Mouse (Mus musculus) cerebellum, postnatal 4 days (tissue): ENCODE data around the gene Gns.

Experiments used
- DNase-seq, 2 experiments: peaks; one replicate each; pipeline ENCODE4 v3.0.0; 2022; ENCODE audit warnings: low spot score in 2 of 2, mixed read lengths in 1 of 2

Gene Gns

DNA sequence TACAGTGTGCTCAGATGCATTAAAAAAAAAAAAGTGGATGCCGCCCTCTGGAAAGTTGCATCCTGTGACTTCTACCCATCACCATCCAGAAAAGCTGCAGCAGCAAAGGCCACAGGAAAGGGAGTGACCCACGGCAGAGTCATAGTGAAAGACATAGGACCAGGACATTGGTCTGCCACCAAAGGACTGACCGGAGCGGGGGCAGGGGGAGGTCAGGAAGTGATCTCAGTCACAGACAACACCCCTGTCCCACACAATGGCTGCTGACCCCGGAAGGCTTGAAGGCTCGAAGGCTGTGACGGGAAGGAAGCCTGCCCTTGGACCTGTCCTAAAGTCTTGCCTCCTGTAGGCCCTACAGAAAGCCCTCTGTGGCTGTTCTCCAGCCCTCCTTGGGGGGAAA is 36.1 kb downstream of the Gns start:
- DNase-seq: no peak

- no peak for DNase-seq
Observed at GRCm38 (mm10) chr10:121403104-121403503, 38.2 kb downstream of the Gns start.

- DNase-seq: no peak
Observed at GRCm38 (mm10) chr10:121403946-121404345, 39.1 kb downstream of the Gns start.

- DNase-seq: no peak
Observed at GRCm38 (mm10) chr10:121409717-121410116, 44.8 kb downstream of the Gns start.

DNA sequence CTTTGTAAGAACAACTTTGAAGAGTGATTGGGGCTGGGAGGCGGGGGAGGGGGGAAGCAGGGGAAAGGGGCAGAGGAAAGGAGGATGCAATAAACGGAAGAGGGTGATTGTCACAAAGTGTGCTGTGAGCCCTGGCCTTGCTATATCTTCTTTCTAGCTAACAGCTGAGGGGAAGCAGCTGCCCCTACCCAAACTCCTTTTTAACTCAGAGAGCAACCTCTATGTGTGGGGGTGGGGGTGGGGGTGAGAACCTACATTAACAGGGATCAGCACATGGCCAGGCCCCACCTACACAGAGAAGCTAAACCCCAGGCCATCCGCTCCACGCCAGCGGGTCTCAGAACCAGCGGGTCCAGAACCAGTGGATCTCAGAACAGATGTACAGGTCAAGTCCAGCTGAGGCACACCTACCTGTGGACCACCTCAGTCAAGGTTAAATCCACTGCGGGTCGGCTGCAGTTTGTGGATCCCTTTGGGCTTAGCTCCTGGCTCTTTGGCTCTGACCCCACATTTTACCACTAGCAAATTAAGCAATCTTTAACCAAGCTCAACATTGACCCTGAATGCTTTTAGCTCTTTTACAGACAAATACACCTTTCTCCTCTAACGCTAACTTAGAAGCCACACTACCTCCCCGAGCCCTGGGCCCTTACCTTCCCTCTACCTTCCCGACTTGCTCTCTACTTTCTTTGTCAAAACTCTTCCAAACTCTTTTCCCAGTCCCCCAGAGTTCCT is 47.0 kb downstream of the Gns start:
- DNase-seq: no peak

GRCm38 (mm10) chr10:121412824-121413223 is 47.9 kb downstream of the Gns start:
- DNase-seq: no peak

DNA sequence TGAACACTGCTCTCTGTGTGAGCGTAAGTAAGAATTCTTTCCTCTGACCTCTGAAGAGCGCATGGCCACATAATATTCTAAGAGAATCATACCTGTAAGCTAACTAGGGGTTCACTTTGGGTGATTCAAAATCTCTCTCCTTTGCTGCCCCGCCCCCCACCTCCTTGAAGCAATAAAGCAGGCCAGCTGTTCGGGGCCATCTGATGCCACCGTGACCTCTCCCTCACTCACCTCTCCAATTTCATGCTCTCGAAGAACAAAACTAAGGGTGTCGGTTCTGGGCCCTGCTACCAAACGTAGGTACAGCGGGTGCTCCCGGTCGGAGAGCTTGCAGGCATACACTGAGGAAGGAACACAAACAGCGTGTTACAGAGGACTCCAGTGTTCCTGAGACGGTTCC is 49.2 kb downstream of the Gns start:
- DNase-seq: no peak

- DNase-seq: no peak
Observed at GRCm38 (mm10) chr10:121418835-121419234, 53.9 kb downstream of the Gns start.

GRCm38 (mm10) chr10:121419640-121420470 is 55.0 kb downstream of the Gns start:
- DNase-seq: peak in 1 of 2 experiments; percentile 43

- DNase-seq: no peak
Observed at GRCm38 (mm10) chr10:121421023-121421422, 56.1 kb downstream of the Gns start.

- no peak for DNase-seq
Observed at GRCm38 (mm10) chr10:121421657-121422290, 56.9 kb downstream of the Gns start.

GRCm38 (mm10) chr10:121422294-121422693 is 57.4 kb downstream of the Gns start:
- DNase-seq: no peak

GRCm38 (mm10) chr10:121423541-121424349 is 58.9 kb downstream of the Gns start:
- DNase-seq: peak in 1 of 2 experiments; percentile 69

- DNase-seq: no peak
Observed at GRCm38 (mm10) chr10:121424455-121424854, 59.6 kb downstream of the Gns start.

DNA sequence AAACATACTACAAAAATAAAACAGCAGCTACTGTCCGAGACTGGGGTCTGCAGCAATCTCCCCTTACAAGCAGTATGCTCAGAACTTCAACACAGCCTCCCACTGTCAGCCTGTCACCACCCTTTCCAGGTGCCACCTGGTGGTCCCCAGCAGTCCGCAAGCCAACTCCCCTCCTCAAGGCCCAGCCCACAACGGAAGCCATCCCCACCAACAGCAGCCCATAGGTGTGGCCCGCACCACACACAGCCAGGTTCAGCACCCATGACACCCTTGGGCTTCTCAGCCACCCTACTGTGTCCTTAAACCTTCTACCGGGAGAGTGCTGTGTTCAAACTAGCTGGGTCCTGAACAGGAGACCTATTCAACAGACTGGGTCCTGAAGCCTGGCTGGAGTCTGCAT is 60.2 kb downstream of the Gns start:
- DNase-seq: no peak

GRCm38 (mm10) chr10:121425506-121426025 is 60.7 kb downstream of the Gns start:
- no peak for DNase-seq

GRCm38 (mm10) chr10:121426458-121427070 is 61.7 kb downstream of the Gns start:
- DNase-seq: no peak

DNA sequence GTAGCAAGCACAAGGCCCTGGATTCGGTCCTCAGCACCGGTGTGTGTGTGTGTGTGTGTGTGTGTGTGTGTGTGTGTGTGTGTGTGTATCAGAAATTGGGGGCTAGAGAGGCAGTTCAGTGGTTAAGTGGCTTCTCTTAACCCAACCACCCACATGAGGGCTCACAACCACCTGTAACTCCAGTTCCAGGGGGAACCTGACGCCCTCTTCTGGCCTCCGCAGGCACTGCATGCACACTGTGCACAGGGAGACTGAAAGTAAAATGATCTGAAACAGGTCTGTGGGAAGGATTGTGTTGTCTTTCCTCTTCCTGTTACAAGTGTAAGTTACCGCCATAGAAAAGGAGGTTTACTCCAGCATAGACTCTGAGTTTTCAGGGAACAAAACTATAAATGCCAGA is 62.2 kb downstream of the Gns start:
- peak in 1 of 2 experiments; percentile 56 for DNase-seq

- DNase-seq: no peak
Observed at GRCm38 (mm10) chr10:121428011-121428711, 63.3 kb downstream of the Gns start.

- DNase-seq: no peak
Observed at GRCm38 (mm10) chr10:121429089-121429488, 64.2 kb downstream of the Gns start.
